Mouse (Mus musculus) stomach, postnatal 0 days (tissue): ENCODE data around the gene Ampd1. TPM values are rescaled to one million over a fixed set of nuclear protein-coding genes. Genes with fewer than 3 reads are reported as not detected.

Experiments
- ATAC-seq: fragments of 200-750 bp; cut with Nextera tagmentation; 2 replicates; pipeline ENCODE4 v1.8.0; 2017; ENCODE audit not compliant: low FRiP score, low TSS enrichment
- DNase-seq: peaks from one replicate; pipeline ENCODE4 v3.0.0-alpha.2; 2016; ENCODE audit warnings: low spot score
- H3K27ac ChIP-seq: fragments of 300-500 bp; sonication (generic); replicated peaks from 2 replicates; pipeline ENCODE4 v1.5.1; 2014; ENCODE audit warnings: mild to moderate bottlenecking, control low read depth
- H3K27me3 ChIP-seq: fragments of 300-500 bp; sonication (generic); 2 replicates; pipeline ENCODE4 v1.6.1; 2014; ENCODE audit warnings: low read length; ENCODE audit not compliant: control insufficient read depth, insufficient read depth
- H3K36me3 ChIP-seq: fragments of 300-500 bp; sonication (generic); 2 replicates; pipeline ENCODE4 v1.6.1; 2014; ENCODE audit warnings: low read length, mixed read lengths; ENCODE audit not compliant: control insufficient read depth, insufficient read depth
- H3K4me1 ChIP-seq: fragments of 300-500 bp; sonication (generic); replicated peaks from 2 replicates; pipeline ENCODE4 v1.6.1; 2014; ENCODE audit warnings: antibody characterized with exemption; ENCODE audit not compliant: control insufficient read depth, insufficient read depth
- H3K4me2 ChIP-seq: fragments of 300-500 bp; sonication (generic); replicated peaks from 2 replicates; pipeline ENCODE4 v1.6.1; 2014; ENCODE audit warnings: low read depth, mild to moderate bottlenecking, control low read depth, moderate library complexity
- H3K4me3 ChIP-seq: fragments of 300-500 bp; sonication (generic); 2 replicates; pipeline ENCODE4 v1.5.1; 2014; ENCODE audit warnings: low read depth, low read length, control low read depth
- H3K9ac ChIP-seq: fragments of 300-500 bp; sonication (generic); 2 replicates; pipeline ENCODE4 v1.6.1; 2014; ENCODE audit warnings: mild to moderate bottlenecking, low read length, control low read depth, mixed read lengths
- H3K9me3 ChIP-seq: fragments of 300-500 bp; sonication (generic); 2 replicates; pipeline ENCODE4 v1.6.1; 2016; ENCODE audit warnings: low read length; ENCODE audit not compliant: control insufficient read depth
- CTCF ChIP-seq: IDR thresholded peaks from 2 replicates; pipeline ENCODE4 v1.5.1; 2016; ENCODE audit warnings: antibody characterized with exemption, low read depth, mild to moderate bottlenecking, moderate library complexity
- EP300 ChIP-seq: optimal IDR thresholded peaks from 2 replicates; pipeline ENCODE3; 2016; ENCODE audit warnings: antibody characterized with exemption
- WGBS: fragments of 180-500 bp; shearing (Covaris S2); extraction: QIAGEN DNeasy Blood & Tissue Kit; methylation state at CpG from one replicate; pipeline ENCODE4 v1.1.7; 2014; 5-methylcytosine and 5-hydroxymethylcytosine counted together
- polyA plus RNA-seq: library from polyadenylated mRNA; unstranded; fragments of >200 nt; fragmentation: Nextera tagmentation; extraction: Ambion mirVana; gene quantifications from 2 replicates; pipeline ENCODE4 v1.2.1, GENCODE M21; 2015

Ampd1 gene
- polyA plus RNA-seq, 1 experiment from 2014 or later: 0.28 TPM

GRCm38 (mm10) chr3:103099667-103100066 lies 25.9 kb downstream of the Ampd1 start:
- WGBS: 84% methylated on average over 6 of the region's 6 CpGs
- DNase-seq (no peak), ATAC-seq (no peak)
- Histone ChIP-seq H3K27me3 (no peaks in the 10 kb centered on the region), H3K4me1 (no peaks in the 10 kb centered on the region), H3K4me3 (no peak overlapping the region), H3K4me2 (no peak overlapping the region), H3K9me3 (no peaks in the 10 kb centered on the region), H3K27ac (no peak overlapping the region), H3K36me3 (no peaks in the 10 kb centered on the region), H3K9ac (no peak overlapping the region)
- no peak for TF ChIP-seq EP300
- TF ChIP-seq CTCF: peak; percentile 62

GRCm38 (mm10) chr3:103100735-103101134 lies 26.9 kb downstream of the Ampd1 start:
- Histone ChIP-seq H3K36me3 (no peaks in the 10 kb centered on the region), H3K9me3 (no peaks in the 10 kb centered on the region), H3K27me3 (no peaks in the 10 kb centered on the region), H3K9ac (no peak overlapping the region), H3K4me3 (no peak overlapping the region), H3K4me1 (no peaks in the 10 kb centered on the region), H3K27ac (no peak overlapping the region), H3K4me2 (no peak overlapping the region)
- WGBS: 50% methylated on average over 2 of the region's 2 CpGs
- no peak for DNase-seq
- TF ChIP-seq CTCF: peak; percentile 57
- no peak for TF ChIP-seq EP300
- no peak for ATAC-seq

GRCm38 (mm10) chr3:103101194-103101593 lies 27.4 kb downstream of the Ampd1 start:
- DNase-seq (no peak), ATAC-seq (no peak)
- 48% methylated on average over 5 of the region's 5 CpGs for WGBS
- Histone ChIP-seq H3K4me3 (no peak overlapping the region), H3K27ac (no peak overlapping the region), H3K9me3 (no peaks in the 10 kb centered on the region), H3K4me2 (no peak overlapping the region), H3K36me3 (no peaks in the 10 kb centered on the region), H3K4me1 (no peaks in the 10 kb centered on the region), H3K9ac (no peak overlapping the region), H3K27me3 (no peaks in the 10 kb centered on the region)
- no peak for TF ChIP-seq EP300
- peak; percentile 58 for TF ChIP-seq CTCF

- under 1% methylated on average over 14 of the region's 14 CpGs for WGBS
- Histone ChIP-seq H3K27me3 (no peaks in the 10 kb centered on the region), H3K36me3 (no peaks in the 10 kb centered on the region), H3K9me3 (no peaks in the 10 kb centered on the region), H3K4me1 (no peaks in the 10 kb centered on the region), H3K4me3 (peak overlapping the region; percentile 84), H3K9ac (peak overlapping the region; percentile 47), H3K27ac (peak overlapping the region; percentile 89), H3K4me2 (peak overlapping the region; percentile 83)
- TF ChIP-seq CTCF: no peak
- TF ChIP-seq EP300: no peak
- ATAC-seq: peak; percentile 40; the same call in 1 of the 2 replicates
- DNase-seq: no peak
Observed at GRCm38 (mm10) chr3:103101909-103102308, 28.1 kb downstream of the Ampd1 start.

- Histone ChIP-seq H3K9me3 (no peaks in the 10 kb centered on the region), H3K9ac (peak within 1 kb of the TSS; percentile 81), H3K4me1 (no peaks in the 10 kb centered on the region), H3K4me2 (peak within 1 kb of the TSS; percentile 83), H3K4me3 (peak within 1 kb of the TSS; percentile 84), H3K36me3 (no peaks in the 10 kb centered on the region), H3K27me3 (no peaks in the 10 kb centered on the region), H3K27ac (peak within 1 kb of the TSS; percentile 89)
- TF ChIP-seq EP300 (no peak), CTCF (no peak; the same call in 1 of the 2 replicates)
- ATAC-seq (peak; percentile 98), DNase-seq (peak; percentile 97)
- WGBS: under 1% methylated on average over 71 of the region's 72 CpGs
Observed at GRCm38 (mm10) chr3:103102454-103103390, 28.9 kb downstream of the Ampd1 start, which contains the start of gene Dennd2c. Gene Dennd2c, plus strand, starts transcription at chr3:103102604.
